Mouse (Mus musculus): Measurements from ENCODE around the gene Gm11627. TPM values are rescaled to one million over a fixed set of nuclear protein-coding genes. Genes with fewer than 3 reads are reported as not detected.
"Not testable (repeated sequence)": the region's sequence is repeated elsewhere in the genome, so short reads cannot be mapped to it uniquely, and the experiment has no call there.

Gm11627 gene
- polyA plus RNA-seq, 1 experiment from 2014 or later, result 4.2 TPM

GRCm38 (mm10) chr11:102610675-102611316 lies 31.5 kb upstream of the Gm11627 start:
- peak; percentile 30 for DNase-seq
- Histone ChIP-seq H3K27ac (replicated peaks; ENCODE audit: low read depth, low read length) (no peak overlapping the region), H3K27me3 (ENCODE audit: control insufficient read depth, insufficient read depth, low read length) (peaks cover 2% of the 10 kb centered on the region; the same call in 1 of the 2 replicates), H3K4me1 (ENCODE audit: control insufficient read depth, insufficient read depth, low read length) (peaks cover 6% of the 10 kb centered on the region; the same call in 1 of the 2 replicates), H3K4me2 (ENCODE audit: low read length) (no peak overlapping the region), H3K9ac (replicated peaks; ENCODE audit: low read length) (no peak overlapping the region), H3K9me3 (ENCODE audit: control insufficient read depth, low read length) (no peaks in the 10 kb centered on the region), H3K4me3 (replicated peaks; ENCODE audit: low read depth, low read length) (no peak overlapping the region), H3K36me3 (ENCODE audit: control insufficient read depth, insufficient read depth, low read length) (no peaks in the 10 kb centered on the region)
- 11% methylated on average over 9 of the region's 9 CpGs for WGBS
- ATAC-seq (ENCODE audit: low FRiP score, low TSS enrichment), result no peak

- peaks cover 6% of the 10 kb centered on the region; the same call in 1 of the 2 replicates for H3K4me1 ChIP-seq (ENCODE audit: control insufficient read depth, insufficient read depth, low read length)
- peaks cover 7% of the 10 kb centered on the region; the same call in 1 of the 2 replicates for H3K27me3 ChIP-seq (ENCODE audit: control insufficient read depth, insufficient read depth, low read length)
- H3K36me3 ChIP-seq (ENCODE audit: control insufficient read depth, insufficient read depth, low read length), result no peaks in the 10 kb centered on the region
- no peak overlapping the region for H3K4me3 ChIP-seq (replicated peaks; ENCODE audit: low read depth, low read length)
- DNase-seq (no peak), ATAC-seq (ENCODE audit: low FRiP score, low TSS enrichment) (no peak)
- H3K27ac ChIP-seq (replicated peaks; ENCODE audit: low read depth, low read length), result no peak overlapping the region
- 18% methylated on average over 4 of the region's 4 CpGs for WGBS
- H3K9me3 ChIP-seq (ENCODE audit: control insufficient read depth, low read length), result no peaks in the 10 kb centered on the region
- no peak overlapping the region for H3K9ac ChIP-seq (replicated peaks; ENCODE audit: low read length)
- no peak overlapping the region for H3K4me2 ChIP-seq (ENCODE audit: low read length)
These were observed 31.0 kb upstream of the Gm11627 start for GRCm38 (mm10) chr11:102610260-102610659.

GRCm38 (mm10) chr11:102609483-102609882 lies 30.2 kb upstream of the Gm11627 start:
- H3K27ac ChIP-seq (replicated peaks; ENCODE audit: low read depth, low read length), result no peak overlapping the region
- peaks cover 6% of the 10 kb centered on the region; the same call in 1 of the 2 replicates for H3K4me1 ChIP-seq (ENCODE audit: control insufficient read depth, insufficient read depth, low read length)
- ATAC-seq (ENCODE audit: low FRiP score, low TSS enrichment) (no peak), DNase-seq (no peak)
- no peak overlapping the region for H3K4me2 ChIP-seq (ENCODE audit: low read length)
- no peaks in the 10 kb centered on the region for H3K36me3 ChIP-seq (ENCODE audit: control insufficient read depth, insufficient read depth, low read length)
- no peak overlapping the region for H3K9ac ChIP-seq (replicated peaks; ENCODE audit: low read length)
- H3K27me3 ChIP-seq (ENCODE audit: control insufficient read depth, insufficient read depth, low read length), result peaks cover 7% of the 10 kb centered on the region; the same call in 1 of the 2 replicates
- H3K4me3 ChIP-seq (replicated peaks; ENCODE audit: low read depth, low read length), result no peak overlapping the region
- H3K9me3 ChIP-seq (ENCODE audit: control insufficient read depth, low read length), result no peaks in the 10 kb centered on the region
- WGBS, result 46% methylated on average over 8 of the region's 8 CpGs

- Histone ChIP-seq H3K27ac (replicated peaks; ENCODE audit: low read depth, low read length) (no peak overlapping the region), H3K36me3 (ENCODE audit: control insufficient read depth, insufficient read depth, low read length) (no peaks in the 10 kb centered on the region), H3K27me3 (ENCODE audit: control insufficient read depth, insufficient read depth, low read length) (peaks cover 7% of the 10 kb centered on the region; the same call in 1 of the 2 replicates), H3K9ac (replicated peaks; ENCODE audit: low read length) (no peak overlapping the region), H3K4me2 (ENCODE audit: low read length) (peak overlapping the region; percentile 88), H3K4me1 (ENCODE audit: control insufficient read depth, insufficient read depth, low read length) (peaks cover 6% of the 10 kb centered on the region; the same call in 1 of the 2 replicates), H3K4me3 (replicated peaks; ENCODE audit: low read depth, low read length) (no peak overlapping the region), H3K9me3 (ENCODE audit: control insufficient read depth, low read length) (no peaks in the 10 kb centered on the region)
- WGBS, result 30% methylated on average over 4 of the region's 4 CpGs
- ATAC-seq (ENCODE audit: low FRiP score, low TSS enrichment) (no peak), DNase-seq (no peak)
These were observed 29.4 kb upstream of the Gm11627 start for GRCm38 (mm10) chr11:102608691-102609090.

- Histone ChIP-seq H3K4me1 (ENCODE audit: control insufficient read depth, insufficient read depth, low read length) (peaks cover 10% of the 10 kb centered on the region; the same call in 1 of the 2 replicates), H3K9me3 (ENCODE audit: control insufficient read depth, low read length) (no peaks in the 10 kb centered on the region), H3K27me3 (ENCODE audit: control insufficient read depth, insufficient read depth, low read length) (peaks cover 7% of the 10 kb centered on the region; the same call in 1 of the 2 replicates), H3K9ac (replicated peaks; ENCODE audit: low read length) (no peak overlapping the region), H3K4me3 (replicated peaks; ENCODE audit: low read depth, low read length) (peak overlapping the region; percentile 67), H3K4me2 (ENCODE audit: low read length) (peak overlapping the region; percentile 88), H3K27ac (replicated peaks; ENCODE audit: low read depth, low read length) (no peak overlapping the region), H3K36me3 (ENCODE audit: control insufficient read depth, insufficient read depth, low read length) (no peaks in the 10 kb centered on the region)
- DNase-seq (peak; percentile 44), ATAC-seq (ENCODE audit: low FRiP score, low TSS enrichment) (no peak)
- WGBS, result 16% methylated on average over 10 of the region's 10 CpGs
These were observed 28.7 kb upstream of the Gm11627 start for GRCm38 (mm10) chr11:102607686-102608548.

- peak overlapping the region; percentile 67 for H3K4me3 ChIP-seq (replicated peaks; ENCODE audit: low read depth, low read length)
- peak overlapping the region; percentile 73; the same call in 1 of the 2 replicates for H3K9ac ChIP-seq (replicated peaks; ENCODE audit: low read length)
- H3K4me2 ChIP-seq (ENCODE audit: low read length), result peak overlapping the region; percentile 88
- not testable (repeated sequence) for H3K4me1 ChIP-seq (ENCODE audit: control insufficient read depth, insufficient read depth, low read length); ATAC-seq (ENCODE audit: low FRiP score, low TSS enrichment); H3K36me3 ChIP-seq (ENCODE audit: control insufficient read depth, insufficient read depth, low read length); H3K9me3 ChIP-seq (ENCODE audit: control insufficient read depth, low read length); H3K27me3 ChIP-seq (ENCODE audit: control insufficient read depth, insufficient read depth, low read length)
- H3K27ac ChIP-seq (replicated peaks; ENCODE audit: low read depth, low read length), result 0 out of 2 replicates have a peak overlapping the region, but pooled peaks have one; percentile 38
- 2% methylated on average over 12 of the region's 12 CpGs for WGBS
- peak; percentile 27 for DNase-seq
These were observed 27.9 kb upstream of the Gm11627 start for GRCm38 (mm10) chr11:102607201-102607600.

- H3K4me1 ChIP-seq (ENCODE audit: control insufficient read depth, insufficient read depth, low read length), result peaks cover 10% of the 10 kb centered on the region; the same call in 1 of the 2 replicates
- no peaks in the 10 kb centered on the region for H3K9me3 ChIP-seq (ENCODE audit: control insufficient read depth, low read length)
- under 1% methylated on average over 12 of the region's 12 CpGs for WGBS
- H3K4me2 ChIP-seq (ENCODE audit: low read length), result peak overlapping the region; percentile 88
- DNase-seq (peak; percentile 40), ATAC-seq (ENCODE audit: low FRiP score, low TSS enrichment) (no peak)
- no peaks in the 10 kb centered on the region for H3K36me3 ChIP-seq (ENCODE audit: control insufficient read depth, insufficient read depth, low read length)
- 0 out of 2 replicates have a peak overlapping the region, but pooled peaks have one; percentile 38 for H3K27ac ChIP-seq (replicated peaks; ENCODE audit: low read depth, low read length)
- peak overlapping the region; percentile 73; the same call in 1 of the 2 replicates for H3K9ac ChIP-seq (replicated peaks; ENCODE audit: low read length)
- H3K27me3 ChIP-seq (ENCODE audit: control insufficient read depth, insufficient read depth, low read length), result peaks cover 7% of the 10 kb centered on the region; the same call in 1 of the 2 replicates
- H3K4me3 ChIP-seq (replicated peaks; ENCODE audit: low read depth, low read length), result peak overlapping the region; percentile 67
These were observed 27.5 kb upstream of the Gm11627 start for GRCm38 (mm10) chr11:102606751-102607171.

GRCm38 (mm10) chr11:102605553-102606416 lies 26.5 kb upstream of the Gm11627 start:
- WGBS, result 0% methylated on average over 62 of the region's 62 CpGs
- peak overlapping the region; percentile 73; the same call in 1 of the 2 replicates for H3K9ac ChIP-seq (replicated peaks; ENCODE audit: low read length)
- peak overlapping the region; percentile 92 for H3K27ac ChIP-seq (replicated peaks; ENCODE audit: low read depth, low read length)
- peaks cover 7% of the 10 kb centered on the region; the same call in 1 of the 2 replicates for H3K4me1 ChIP-seq (ENCODE audit: control insufficient read depth, insufficient read depth, low read length)
- peak overlapping the region; percentile 67 for H3K4me3 ChIP-seq (replicated peaks; ENCODE audit: low read depth, low read length)
- DNase-seq (peak; percentile 62), ATAC-seq (ENCODE audit: low FRiP score, low TSS enrichment) (no peak)
- peak overlapping the region; percentile 88 for H3K4me2 ChIP-seq (ENCODE audit: low read length)
- H3K27me3 ChIP-seq (ENCODE audit: control insufficient read depth, insufficient read depth, low read length), result peaks cover 7% of the 10 kb centered on the region; the same call in 1 of the 2 replicates
- H3K9me3 ChIP-seq (ENCODE audit: control insufficient read depth, low read length), result no peaks in the 10 kb centered on the region
- no peaks in the 10 kb centered on the region for H3K36me3 ChIP-seq (ENCODE audit: control insufficient read depth, insufficient read depth, low read length)

Data from midbrain, embryonic 14.5 days (tissue).